Mouse (Mus musculus) CH12F3 (cell line): ENCODE data around the gene Unc13a.

Experiments used
- in situ Hi-C: fragments of 300-500 bp; cut with MboI; formaldehyde crosslinking; loops from 2 replicates; pipeline ENCODE4 v1.14.3; 2020; ENCODE audit warnings: low sequenced_read_pairs

Gene Unc13a

DNA sequence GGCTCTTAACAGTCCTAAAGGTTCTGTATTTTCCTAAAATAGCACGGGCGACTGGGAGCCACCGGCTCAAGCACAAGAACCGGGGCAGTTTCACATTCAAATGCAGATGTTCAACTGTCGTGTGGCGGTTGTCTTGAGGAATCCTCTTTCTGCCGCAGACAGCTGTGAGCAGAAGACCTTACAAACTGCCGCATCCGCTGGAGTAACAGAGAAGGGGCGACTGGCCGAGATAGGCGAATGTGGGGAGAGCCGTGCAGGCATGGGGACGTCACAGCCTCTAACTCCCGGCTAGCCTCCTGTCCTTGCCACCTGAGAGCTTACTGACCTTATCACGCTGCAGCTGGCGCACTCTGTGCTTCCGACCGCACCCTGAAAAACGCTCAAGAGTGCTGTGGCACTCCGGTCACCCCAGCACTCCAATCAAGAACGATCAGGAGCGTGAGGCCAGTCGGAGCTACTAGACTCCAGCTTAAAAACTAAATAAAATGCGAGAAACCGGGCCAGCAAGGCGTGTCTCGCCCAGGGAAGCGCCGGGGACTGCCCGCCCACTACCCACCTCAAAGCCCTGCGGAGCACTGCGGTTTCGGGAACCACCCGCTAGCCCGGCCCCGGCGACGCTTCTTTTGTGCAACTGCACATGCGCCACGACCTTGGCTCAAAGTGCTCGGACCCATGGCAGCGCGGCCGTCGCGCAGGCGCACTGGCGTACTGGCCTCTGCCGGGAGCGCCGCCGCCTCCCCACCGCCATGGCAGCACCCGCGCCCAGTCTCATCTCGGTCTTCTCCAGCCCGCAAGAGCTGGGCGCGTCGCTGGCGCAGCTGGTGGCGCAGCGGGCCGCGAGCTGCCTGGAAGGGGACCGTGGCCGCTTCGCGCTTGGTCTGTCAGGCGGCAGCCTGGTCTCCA, 79.8 kb downstream of the Unc13a start, which contains the start of gene Pgls:
Pgls (plus strand) TSS at position 706 of the 903 bp plus-strand sequence.
- in situ Hi-C loops: no loop called here

DNA sequence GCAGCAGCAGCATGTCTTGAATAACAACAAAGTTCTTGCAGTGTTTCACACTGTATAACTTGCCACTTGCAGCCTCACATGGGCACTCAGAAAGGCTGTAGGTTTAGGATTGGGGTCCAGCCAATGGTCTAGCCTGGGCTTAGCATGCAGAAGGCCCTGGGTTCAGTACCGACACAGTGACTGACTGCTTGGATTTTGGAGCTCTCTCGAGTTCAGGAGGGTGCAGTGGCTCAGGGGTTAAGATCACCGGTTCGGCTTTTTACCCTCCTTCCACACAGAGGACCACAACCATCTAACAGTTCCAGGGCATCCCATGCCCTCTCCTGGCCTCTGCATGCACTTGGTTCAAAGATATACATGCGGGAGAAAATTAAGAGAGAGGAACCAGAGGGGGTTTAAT, 80.5 kb downstream of the Unc13a start:
- in situ Hi-C loops: no loop called here

DNA sequence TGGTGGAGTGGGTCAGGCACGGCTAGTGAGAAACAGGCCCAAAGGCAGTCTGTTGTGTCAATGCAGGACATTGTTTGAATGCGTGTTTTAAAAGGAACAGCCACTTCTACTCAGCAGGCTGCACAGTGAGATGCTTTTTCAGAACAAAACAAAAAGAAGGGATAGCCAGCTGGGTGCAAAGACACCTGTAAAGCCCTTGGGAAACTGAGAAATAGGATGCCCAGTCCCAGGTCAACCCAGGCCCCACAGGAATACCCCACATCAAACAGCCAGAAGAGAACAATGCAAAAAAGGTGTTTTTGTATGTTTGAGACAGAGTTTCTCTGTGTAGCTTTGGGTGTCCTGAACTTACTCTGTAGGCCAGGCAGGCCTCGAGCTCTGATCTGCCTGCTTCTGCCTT, 82.8 kb downstream of the Unc13a start:
- in situ Hi-C loops: no loop called here

DNA sequence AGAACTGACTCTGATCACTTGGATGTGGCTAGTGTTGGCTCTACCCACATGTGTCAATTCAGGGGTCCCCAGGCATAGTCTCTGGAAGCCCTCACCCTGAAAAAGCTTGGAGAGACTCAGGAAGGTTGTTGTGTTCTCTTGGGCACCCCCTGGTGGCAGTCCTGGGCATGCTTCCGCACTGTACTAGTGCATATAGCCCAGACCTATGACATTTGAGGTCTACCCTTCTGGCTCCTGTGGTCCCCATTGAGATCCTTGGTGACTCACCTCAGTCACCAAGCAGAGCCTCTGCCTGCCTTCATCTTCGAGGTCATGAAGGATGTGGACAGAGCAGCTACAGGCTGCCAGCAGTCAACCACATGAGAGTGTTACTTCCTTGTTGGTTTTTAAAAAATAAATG, 84.7 kb downstream of the Unc13a start:
- in situ Hi-C loops: no loop called here

DNA sequence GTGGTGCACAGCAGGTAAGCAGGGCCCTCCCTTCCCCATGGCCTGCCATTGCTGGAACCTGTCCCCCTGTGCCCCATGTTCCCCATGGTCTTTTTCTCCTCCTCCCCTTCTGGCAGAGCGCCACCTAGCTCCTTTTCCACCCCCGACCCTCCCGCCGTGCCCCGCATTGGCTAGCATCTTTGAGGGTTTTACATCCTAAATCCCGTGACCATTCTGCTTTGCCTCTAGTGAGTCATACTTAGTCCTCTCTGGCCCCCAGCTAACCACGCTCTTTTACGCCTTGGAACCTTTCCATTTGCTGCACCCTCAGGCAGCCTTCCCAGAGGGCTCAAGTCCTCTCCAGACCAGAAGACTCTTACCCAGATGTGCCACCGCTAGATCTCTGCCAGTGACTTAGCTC, 91.4 kb downstream of the Unc13a start:
- in situ Hi-C loops: no loop called here

DNA sequence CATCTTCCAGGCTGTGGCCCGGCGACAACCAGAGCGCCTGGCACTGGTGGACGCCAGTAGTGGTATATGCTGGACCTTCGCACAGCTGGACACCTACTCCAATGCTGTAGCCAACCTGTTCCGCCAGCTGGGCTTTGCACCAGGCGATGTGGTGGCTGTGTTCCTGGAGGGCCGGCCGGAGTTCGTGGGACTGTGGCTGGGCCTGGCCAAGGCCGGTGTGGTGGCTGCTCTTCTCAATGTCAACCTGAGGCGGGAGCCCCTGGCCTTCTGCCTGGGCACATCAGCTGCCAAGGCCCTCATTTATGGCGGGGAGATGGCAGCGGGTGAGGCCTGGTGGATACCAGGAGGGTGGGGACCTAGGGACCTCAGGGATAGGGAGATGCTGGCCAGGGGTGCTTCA, 92.1 kb downstream of the Unc13a start:
- in situ Hi-C loops: no loop called here

DNA sequence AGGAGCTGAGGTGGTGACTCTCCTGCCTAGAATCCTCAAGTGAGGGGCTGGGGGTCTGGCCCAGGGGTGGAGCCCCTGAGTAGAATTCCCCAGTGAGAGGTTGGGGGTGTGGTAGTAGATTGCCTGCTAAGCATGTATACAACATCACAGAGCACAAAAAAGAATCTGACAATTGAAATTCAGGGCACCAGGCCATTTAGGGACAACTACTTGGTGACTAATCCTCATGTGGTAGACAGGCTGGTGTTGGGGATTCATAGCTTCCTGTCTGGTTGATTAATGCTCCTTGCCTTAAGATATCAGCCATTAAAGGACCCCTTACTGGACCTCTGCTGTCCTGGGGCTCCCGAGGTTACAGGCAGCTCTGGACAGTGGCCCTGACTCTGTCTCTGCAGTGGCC, 92.5 kb downstream of the Unc13a start:
- in situ Hi-C loops: no loop called here

DNA sequence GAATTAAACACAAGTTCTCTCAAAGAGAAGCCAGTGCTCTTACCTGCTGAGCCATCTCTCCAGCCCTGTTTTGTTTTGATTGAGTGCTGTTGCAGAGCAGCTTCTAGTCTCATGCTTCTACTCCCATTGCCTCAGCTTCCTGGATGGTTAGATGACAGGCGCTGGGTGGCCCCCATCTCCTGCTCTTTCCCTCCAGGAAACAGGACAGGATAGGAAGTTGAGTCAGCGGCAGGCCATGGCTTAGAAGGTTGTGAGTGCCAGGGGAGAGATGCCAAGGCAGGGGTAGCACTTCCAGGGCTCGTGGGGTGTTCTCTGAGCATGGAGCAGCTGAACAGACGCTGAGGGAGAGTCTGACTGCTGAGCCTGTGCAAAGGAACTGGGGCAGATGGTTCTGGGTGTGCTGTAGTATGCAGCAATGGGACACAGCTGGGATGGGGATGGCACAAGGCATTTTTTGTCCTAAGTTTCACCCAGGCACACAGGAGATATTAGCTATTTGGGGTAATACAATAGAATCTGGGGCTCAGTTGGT, 93.6 kb downstream of the Unc13a start:
- in situ Hi-C loops: no loop called here

DNA sequence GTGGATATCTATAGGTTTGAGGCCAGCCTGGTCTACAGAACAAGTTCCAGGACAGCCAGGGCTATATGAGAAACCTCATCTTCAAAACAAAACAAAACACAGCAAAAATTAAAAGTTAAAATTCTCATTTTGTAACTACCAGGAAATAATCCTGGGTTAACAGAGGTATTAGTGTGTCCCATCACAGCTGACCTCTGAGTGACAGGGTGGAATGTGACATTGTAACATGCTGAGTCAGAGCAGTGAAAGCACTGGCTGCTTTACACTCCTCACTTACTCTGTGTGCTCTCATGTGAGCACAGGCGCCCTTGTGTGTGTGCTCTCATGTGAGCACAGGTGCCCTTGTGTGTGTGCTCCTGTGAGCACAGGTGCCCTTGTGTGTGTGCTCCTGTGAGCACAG, 96.5 kb downstream of the Unc13a start:
- in situ Hi-C loops: no loop called here

DNA sequence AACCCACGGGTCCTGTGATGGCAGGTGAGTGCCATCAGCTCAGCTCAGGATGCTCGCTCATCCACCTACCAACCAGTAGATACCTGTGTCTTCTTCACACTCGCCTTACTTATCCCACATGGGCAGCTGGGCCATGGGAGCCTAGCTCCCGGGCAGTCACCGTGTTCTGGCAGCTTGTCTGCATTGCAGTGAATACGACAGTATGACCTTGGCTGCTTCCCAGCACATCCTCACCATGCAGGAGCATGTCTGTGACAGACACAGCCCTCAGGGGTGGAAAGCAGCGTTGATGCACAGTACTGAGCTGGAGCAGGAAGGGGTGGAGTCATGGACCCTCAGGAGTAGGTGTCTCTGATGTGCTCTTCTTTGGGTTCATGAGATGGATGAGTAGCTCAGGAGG, 97.1 kb downstream of the Unc13a start:
- in situ Hi-C loops: no loop called here
